Mouse (Mus musculus) heart, embryonic 12.5 days (tissue): ENCODE results near the gene Tmem8b. TPM values are rescaled to one million over a fixed set of nuclear protein-coding genes. Genes with fewer than 3 reads are reported as not detected.

ENCODE experiments used
- ATAC-seq: fragments of 200-750 bp; cut with Nextera tagmentation; 2 replicates; pipeline ENCODE4 v1.8.0; 2017; ENCODE audit warnings: moderate TSS enrichment, moderate library complexity; ENCODE audit not compliant: insufficient number of reproducible peaks, low FRiP score
- H3K27ac ChIP-seq: fragments of 300-500 bp; sonication (generic); 2 replicates; pipeline ENCODE4 v1.5.1; 2016; ENCODE audit warnings: mild to moderate bottlenecking, moderate library complexity; ENCODE audit not compliant: poor library complexity, severe bottlenecking
- H3K27me3 ChIP-seq: fragments of 300-500 bp; sonication (generic); replicated peaks from 2 replicates; pipeline ENCODE4 v1.6.1; 2016; ENCODE audit warnings: mild to moderate bottlenecking, moderate library complexity
- H3K36me3 ChIP-seq: fragments of 300-500 bp; sonication (generic); 2 replicates; pipeline ENCODE4 v1.6.1; 2016; ENCODE audit warnings: mild to moderate bottlenecking, moderate library complexity
- H3K4me1 ChIP-seq: fragments of 300-500 bp; sonication (generic); replicated peaks from 2 replicates; pipeline ENCODE4 v1.6.1; 2016; ENCODE audit warnings: mild to moderate bottlenecking
- H3K4me2 ChIP-seq: fragments of 300-500 bp; sonication (generic); 2 replicates; pipeline ENCODE4 v1.6.1; 2016; ENCODE audit warnings: mild to moderate bottlenecking, moderate library complexity
- H3K4me3 ChIP-seq: fragments of 300-500 bp; sonication (generic); 2 replicates; pipeline ENCODE4 v1.5.1; 2016; ENCODE audit warnings: mild to moderate bottlenecking
- H3K9ac ChIP-seq: fragments of 300-500 bp; sonication (generic); 2 replicates; pipeline ENCODE4 v1.6.1; 2016; ENCODE audit warnings: mild to moderate bottlenecking, moderate library complexity
- H3K9me3 ChIP-seq: fragments of 300-500 bp; sonication (generic); replicated peaks from 2 replicates; pipeline ENCODE4 v1.6.1; 2016; ENCODE audit warnings: mild to moderate bottlenecking, moderate library complexity
- WGBS: fragments of 180-500 bp; shearing (Covaris S2); methylation state at CpG from one replicate; pipeline ENCODE4 v1.1.7; 2016; 5-methylcytosine and 5-hydroxymethylcytosine counted together
- polyA plus RNA-seq: library from polyadenylated mRNA; unstranded; fragments of >200 nt; fragmentation: Nextera tagmentation; extraction: Ambion mirVana; gene quantifications from 2 replicates; pipeline ENCODE4 v1.2.1, GENCODE M21; 2016

Tmem8b gene
- polyA plus RNA-seq, 1 experiment from 2014 or later = 5.1 TPM

- WGBS = 12% methylated on average over 4 of the region's 4 CpGs
- Histone ChIP-seq H3K4me2 (no peak overlapping the region), H3K27ac (no peak overlapping the region), H3K36me3 (no peaks in the 10 kb centered on the region), H3K27me3 (peaks cover 54% of the 10 kb centered on the region), H3K4me1 (peaks cover 12% of the 10 kb centered on the region), H3K4me3 (no peak overlapping the region), H3K9me3 (no peaks in the 10 kb centered on the region), H3K9ac (no peak overlapping the region)
- ATAC-seq = no peak
Measured at GRCm38 (mm10) chr4:43666412-43666811, 2.4 kb upstream of the Tmem8b start.

GRCm38 (mm10) chr4:43669428-43669794 is 640 bp downstream of the Tmem8b start:
- H3K4me2 ChIP-seq = peak overlapping the region; percentile 76
- H3K27ac ChIP-seq = no peak overlapping the region
- peaks cover 34% of the 10 kb centered on the region for H3K27me3 ChIP-seq
- no peaks in the 10 kb centered on the region for H3K9me3 ChIP-seq
- peak; percentile 86 for ATAC-seq
- whole genome bisulfite sequencing = 0% methylated on average over 25 of the region's 25 CpGs
- H3K4me1 ChIP-seq = peaks cover 27% of the 10 kb centered on the region
- peaks cover 3% of the 10 kb centered on the region for H3K36me3 ChIP-seq
- peak overlapping the region; percentile 82 for H3K4me3 ChIP-seq
- H3K9ac ChIP-seq = peak overlapping the region; percentile 86

- Histone ChIP-seq H3K4me3 (no peak overlapping the region), H3K27me3 (peaks cover 11% of the 10 kb centered on the region), H3K9ac (no peak overlapping the region), H3K27ac (no peak overlapping the region), H3K4me2 (no peak overlapping the region), H3K9me3 (no peaks in the 10 kb centered on the region), H3K4me1 (peaks cover 27% of the 10 kb centered on the region), H3K36me3 (peaks cover 18% of the 10 kb centered on the region)
- WGBS = 8% methylated on average over 2 of the region's 2 CpGs
- ATAC-seq = no peak
Measured at GRCm38 (mm10) chr4:43672070-43672469, 3.3 kb downstream of the Tmem8b start.

- H3K27me3 ChIP-seq = 0 out of 2 replicates have a peak, but pooled peaks cover 3% of the 10 kb centered on the region
- ATAC-seq = no peak
- 76% methylated on average over 8 of the region's 8 CpGs for WGBS
Measured at GRCm38 (mm10) chr4:43673703-43674102, 4.9 kb downstream of the Tmem8b start.

GRCm38 (mm10) chr4:43674974-43675373 is 6.2 kb downstream of the Tmem8b start:
- H3K9ac ChIP-seq = no peak overlapping the region
- no peak overlapping the region for H3K4me2 ChIP-seq
- no peak overlapping the region for H3K27ac ChIP-seq
- no peaks in the 10 kb centered on the region for H3K9me3 ChIP-seq
- 0 out of 2 replicates have a peak, but pooled peaks cover 3% of the 10 kb centered on the region for H3K27me3 ChIP-seq
- no peak for ATAC-seq
- H3K4me1 ChIP-seq = peaks cover 16% of the 10 kb centered on the region
- peaks cover 25% of the 10 kb centered on the region for H3K36me3 ChIP-seq
- no peak overlapping the region for H3K4me3 ChIP-seq
- 77% methylated on average over 5 of the region's 5 CpGs for WGBS

More at GRCm38 (mm10) chr4:43673703-43674102, 4.9 kb downstream of the Tmem8b start:
- peaks cover 23% of the 10 kb centered on the region for H3K4me1 ChIP-seq
- H3K27ac ChIP-seq = no peak overlapping the region
- no peak overlapping the region for H3K9ac ChIP-seq
- peaks cover 25% of the 10 kb centered on the region for H3K36me3 ChIP-seq
- H3K4me2 ChIP-seq = no peak overlapping the region
- H3K4me3 ChIP-seq = no peak overlapping the region
- H3K9me3 ChIP-seq = no peaks in the 10 kb centered on the region

- no peak for ATAC-seq
- WGBS = 70% methylated on average over 4 of the region's 4 CpGs
- peaks cover 27% of the 10 kb centered on the region for H3K36me3 ChIP-seq
Measured at GRCm38 (mm10) chr4:43675608-43676007, 6.8 kb downstream of the Tmem8b start.

GRCm38 (mm10) chr4:43678541-43678940 is 9.8 kb downstream of the Tmem8b start:
- no peak for ATAC-seq
- Histone ChIP-seq H3K9ac (no peak overlapping the region), H3K4me1 (peaks cover 6% of the 10 kb centered on the region), H3K4me3 (no peak overlapping the region), H3K36me3 (peaks cover 47% of the 10 kb centered on the region), H3K27me3 (no peaks in the 10 kb centered on the region), H3K4me2 (no peak overlapping the region), H3K9me3 (no peaks in the 10 kb centered on the region), H3K27ac (no peak overlapping the region)
- WGBS = 84% methylated on average over 6 of the region's 6 CpGs

More at GRCm38 (mm10) chr4:43675608-43676007, 6.8 kb downstream of the Tmem8b start:
- H3K4me1 ChIP-seq = peaks cover 14% of the 10 kb centered on the region
- no peaks in the 10 kb centered on the region for H3K9me3 ChIP-seq
- H3K4me3 ChIP-seq = no peak overlapping the region
- no peak overlapping the region for H3K9ac ChIP-seq
- H3K27ac ChIP-seq = no peak overlapping the region
- H3K4me2 ChIP-seq = no peak overlapping the region
- H3K27me3 ChIP-seq = 0 out of 2 replicates have a peak, but pooled peaks cover 3% of the 10 kb centered on the region

GRCm38 (mm10) chr4:43679416-43680043 is 10.8 kb downstream of the Tmem8b start:
- no peaks in the 10 kb centered on the region for H3K9me3 ChIP-seq
- H3K27ac ChIP-seq = no peak overlapping the region
- peaks cover 5% of the 10 kb centered on the region; the same call in 1 of the 2 replicates for H3K4me1 ChIP-seq
- H3K36me3 ChIP-seq = peaks cover 43% of the 10 kb centered on the region
- no peak overlapping the region for H3K4me3 ChIP-seq
- H3K27me3 ChIP-seq = no peaks in the 10 kb centered on the region
- no peak overlapping the region for H3K4me2 ChIP-seq
- no peak overlapping the region for H3K9ac ChIP-seq
- ATAC-seq = no peak
- 79% methylated on average over 7 of the region's 7 CpGs for WGBS

- no peaks in the 10 kb centered on the region for H3K9me3 ChIP-seq
- 90% methylated on average over 17 of the region's 17 CpGs for WGBS
- no peak overlapping the region for H3K27ac ChIP-seq
- peaks cover 27% of the 10 kb centered on the region for H3K4me1 ChIP-seq
- no peak for ATAC-seq
- no peaks in the 10 kb centered on the region for H3K27me3 ChIP-seq
- H3K9ac ChIP-seq = no peak overlapping the region
- H3K4me2 ChIP-seq = no peak overlapping the region
- H3K4me3 ChIP-seq = no peak overlapping the region
- H3K36me3 ChIP-seq = peaks cover 19% of the 10 kb centered on the region
Measured at GRCm38 (mm10) chr4:43690021-43690420, 21.2 kb downstream of the Tmem8b start.

GRCm38 (mm10) chr4:43691026-43691425 is 22.3 kb downstream of the Tmem8b start:
- ATAC-seq = no peak
- 65% methylated on average over 5 of the region's 5 CpGs for WGBS

GRCm38 (mm10) chr4:43693806-43694241 is 25.1 kb downstream of the Tmem8b start:
- no peak overlapping the region for H3K4me2 ChIP-seq
- no peaks in the 10 kb centered on the region for H3K9me3 ChIP-seq
- H3K4me1 ChIP-seq = peaks cover 35% of the 10 kb centered on the region
- peak; percentile 24; the same call in 1 of the 2 replicates for ATAC-seq
- WGBS = 47% methylated on average over 5 of the region's 5 CpGs
- no peak overlapping the region for H3K9ac ChIP-seq
- peaks cover 6% of the 10 kb centered on the region for H3K36me3 ChIP-seq
- peaks cover 18% of the 10 kb centered on the region; the same call in 1 of the 2 replicates for H3K27me3 ChIP-seq
- H3K27ac ChIP-seq = peak overlapping the region; percentile 30
- H3K4me3 ChIP-seq = no peak overlapping the region

More at GRCm38 (mm10) chr4:43691026-43691425, 22.3 kb downstream of the Tmem8b start:
- Histone ChIP-seq H3K4me2 (no peak overlapping the region), H3K9me3 (no peaks in the 10 kb centered on the region), H3K9ac (no peak overlapping the region), H3K36me3 (peaks cover 9% of the 10 kb centered on the region), H3K27me3 (no peaks in the 10 kb centered on the region), H3K27ac (no peak overlapping the region), H3K4me3 (no peak overlapping the region), H3K4me1 (peaks cover 35% of the 10 kb centered on the region)
